Mouse (Mus musculus) ES-E14 (cell line): ENCODE data around the gene Tgfbr3. TPM values are rescaled to one million over a fixed set of nuclear protein-coding genes. Genes with fewer than 3 reads are reported as not detected.

Source experiments
- DNase-seq: peaks from one replicate; pipeline ENCODE4 v3.0.0-alpha.2; 2013; ENCODE audit warnings: low read depth, low spot score
- H3K27ac ChIP-seq: 2 replicates; pipeline ENCODE4 v1.5.1; 2012; ENCODE audit warnings: low read depth, mild to moderate bottlenecking, low read length, moderate library complexity, mixed read lengths; ENCODE audit not compliant: poor library complexity, insufficient read depth, severe bottlenecking
- H3K36me3 ChIP-seq: 2 replicates; pipeline ENCODE4 v1.6.1; 2012; ENCODE audit warnings: mild to moderate bottlenecking, low read length, moderate library complexity, mixed read lengths; ENCODE audit not compliant: control insufficient read depth, poor library complexity, insufficient read depth, severe bottlenecking
- H3K4me1 ChIP-seq, 2 experiments: fragments of 150-350 bp in 1 of 2; sonication (generic) in 1 of 2; 2 replicates each; pipeline ENCODE4 v1.6.1; 2012; ENCODE audit warnings: low read length in 2 of 2, mild to moderate bottlenecking in 1 of 2, mixed read lengths in 1 of 2; ENCODE audit not compliant: control insufficient read depth in 2 of 2, insufficient read depth in 2 of 2, poor library complexity in 1 of 2
- H3K4me3 ChIP-seq, 2 experiments: fragments of 150-350 bp in 1 of 2; sonication (generic) in 1 of 2; 2 replicates each; pipeline ENCODE4 v1.5.1; 2012; ENCODE audit warnings: low read length in 2 of 2, low read depth in 1 of 2, mild to moderate bottlenecking in 1 of 2, mixed read lengths in 1 of 2; ENCODE audit not compliant: insufficient read depth in 1 of 2, poor library complexity in 1 of 2, severe bottlenecking in 1 of 2
- H3K9ac ChIP-seq: 2 replicates; pipeline ENCODE4 v1.6.1; 2012; ENCODE audit warnings: low read depth, mild to moderate bottlenecking, low read length, mixed read lengths; ENCODE audit not compliant: poor library complexity, insufficient read depth, severe bottlenecking
- H3K9me3 ChIP-seq: fragments of 150-350 bp; sonication (generic); 2 replicates; pipeline ENCODE4 v1.6.1; 2012; ENCODE audit warnings: low read depth, mild to moderate bottlenecking, low read length; ENCODE audit not compliant: control insufficient read depth, insufficient read depth
- CHD2 ChIP-seq: IDR thresholded peaks from 2 replicates; pipeline ENCODE4 v1.6.1; 2014; ENCODE audit warnings: mild to moderate bottlenecking, low read depth, low read length, inconsistent platforms
- HCFC1 ChIP-seq: IDR thresholded peaks from 2 replicates; pipeline ENCODE4 v1.6.1; 2012; ENCODE audit warnings: low read length, inconsistent platforms, borderline replicate concordance; ENCODE audit not compliant: insufficient read depth
- MAFK ChIP-seq: IDR thresholded peaks from 2 replicates; pipeline ENCODE4 v1.6.1; 2014; ENCODE audit warnings: mild to moderate bottlenecking, low read depth, low read length, inconsistent platforms; ENCODE audit not compliant: insufficient read depth
- ZC3H11A ChIP-seq: IDR thresholded peaks from 2 replicates; pipeline ENCODE4 v1.6.1; 2012; ENCODE audit warnings: low read depth, mild to moderate bottlenecking, inconsistent platforms, low read length, borderline replicate concordance
- ZNF384 ChIP-seq: IDR thresholded peaks from 2 replicates; pipeline ENCODE4 v1.6.1; 2012; ENCODE audit warnings: low read depth, low read length, inconsistent platforms
- in situ Hi-C, 2 experiments: fragments of 600-800 bp; cut with MboI; formaldehyde crosslinking; loops; one replicate each; pipeline ENCODE4 v1.15.1; 2025; ENCODE audit warnings: low sequenced_read_pairs in 2 of 2, inconsistent platforms in 1 of 2; ENCODE audit not compliant: unreplicated experiment in 2 of 2
- total RNA-seq: library from RNA; depleted of rRNA; stranded (reverse); fragments of 300-350 nt; gene quantifications from 2 replicates; pipeline ENCODE4 v1.2.3, GENCODE M21; 2012

Tgfbr3 gene
- total RNA-seq, 1 experiment: 3.1 TPM

DNA sequence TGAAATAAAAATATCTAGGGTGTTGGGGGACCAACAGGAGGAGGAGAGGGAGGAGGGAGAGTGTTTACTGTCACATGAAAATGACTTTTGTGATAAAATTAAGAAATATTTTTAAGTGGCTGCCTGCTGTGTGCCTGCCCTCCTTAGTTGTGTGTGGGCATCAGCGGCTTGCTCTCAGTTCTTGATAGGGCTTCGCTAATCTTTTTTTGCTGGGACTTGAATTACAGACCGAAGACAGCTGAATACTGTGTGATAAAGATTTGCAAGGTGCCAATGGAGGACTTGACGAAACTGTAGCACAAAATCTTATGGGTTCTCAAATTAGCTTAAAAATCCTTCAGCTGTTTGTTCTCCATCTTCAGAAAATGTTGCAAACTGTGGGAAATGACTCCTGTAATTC, 205.0 kb downstream of the Tgfbr3 start:
- no peak for DNase-seq
- Histone ChIP-seq H3K36me3 (no peaks in the 10 kb centered on the region), H3K4me3 (no peak overlapping the region), H3K27ac (no peak overlapping the region), H3K9me3 (no peaks in the 10 kb centered on the region), H3K4me1 (no peaks in the 10 kb centered on the region), H3K9ac (no peak overlapping the region)
- TF ChIP-seq MAFK: no peak
- TF ChIP-seq CHD2: no peak
- no peak for TF ChIP-seq ZC3H11A
- no peak for TF ChIP-seq ZNF384
- TF ChIP-seq HCFC1: no peak
- in situ Hi-C loops: no loop called here

DNA sequence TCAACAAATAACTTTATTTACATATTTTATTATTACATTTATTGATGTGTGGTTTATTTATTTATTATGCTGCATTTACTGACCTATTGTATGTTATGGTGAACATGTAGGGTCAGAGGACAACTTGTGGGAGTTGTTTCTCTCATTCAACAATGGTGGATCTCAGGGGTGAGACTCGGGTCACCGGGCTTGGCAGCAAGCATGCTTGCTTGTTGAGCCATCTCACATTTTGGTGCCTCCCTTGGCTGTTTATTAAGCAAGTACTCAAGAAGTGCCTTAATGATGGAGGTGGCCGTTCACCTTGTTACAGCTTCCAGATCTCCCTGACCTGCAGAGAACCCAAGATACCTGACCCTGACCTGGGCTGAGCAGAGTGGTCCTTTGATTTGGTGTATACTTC, 207.4 kb downstream of the Tgfbr3 start:
- no peaks in the 10 kb centered on the region for H3K36me3 ChIP-seq
- H3K4me3 ChIP-seq: no peak overlapping the region
- no peaks in the 10 kb centered on the region for H3K9me3 ChIP-seq
- in situ Hi-C loops: no loop called here
- H3K9ac ChIP-seq: no peak overlapping the region
- TF ChIP-seq ZNF384: no peak
- no peak for TF ChIP-seq ZC3H11A
- TF ChIP-seq HCFC1: no peak
- no peak for TF ChIP-seq MAFK
- TF ChIP-seq CHD2: no peak
- DNase-seq: no peak
- H3K4me1 ChIP-seq: no peaks in the 10 kb centered on the region
- H3K27ac ChIP-seq: no peak overlapping the region

DNA sequence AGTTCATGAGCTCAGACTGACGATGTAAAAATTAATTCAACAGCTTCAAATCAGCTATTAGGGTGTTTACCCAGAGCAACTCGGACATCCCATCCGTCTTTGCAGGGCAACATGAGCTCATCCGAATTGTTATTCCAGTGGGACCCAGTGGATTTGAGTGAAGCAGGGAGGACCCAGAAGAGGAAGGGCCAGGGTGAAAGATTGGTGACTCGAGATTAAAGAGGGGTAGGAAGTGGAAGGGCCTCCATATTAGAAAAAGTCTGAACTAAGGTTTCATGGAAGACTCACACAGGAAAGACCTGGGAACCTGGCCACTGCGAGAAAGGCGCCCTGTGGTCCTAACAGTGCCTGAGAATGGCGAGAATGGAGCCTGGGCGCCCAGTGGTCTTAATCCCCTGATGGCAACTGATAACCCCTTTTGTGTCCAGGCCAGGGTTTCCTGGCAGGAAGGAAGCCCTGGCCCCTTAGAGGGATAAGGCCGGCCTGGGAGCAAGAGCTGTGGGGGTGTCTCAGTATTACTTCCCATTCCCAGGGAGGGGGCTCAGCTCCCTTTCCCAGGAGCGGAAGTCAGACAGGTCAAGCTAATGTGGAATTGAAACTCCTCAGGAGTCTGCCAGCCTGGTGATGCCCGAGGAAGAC, 208.3 kb downstream of the Tgfbr3 start:
- in situ Hi-C loops: no loop called here
- TF ChIP-seq MAFK: no peak
- no peak for TF ChIP-seq ZC3H11A
- TF ChIP-seq HCFC1: no peak
- no peak for TF ChIP-seq CHD2
- no peak for TF ChIP-seq ZNF384
- H3K4me1 ChIP-seq: no peaks in the 10 kb centered on the region
- H3K27ac ChIP-seq: no peak overlapping the region
- H3K36me3 ChIP-seq: no peaks in the 10 kb centered on the region
- H3K9me3 ChIP-seq: no peaks in the 10 kb centered on the region
- H3K4me3 ChIP-seq: no peak overlapping the region
- no peak overlapping the region for H3K9ac ChIP-seq
- DNase-seq: no peak

DNA sequence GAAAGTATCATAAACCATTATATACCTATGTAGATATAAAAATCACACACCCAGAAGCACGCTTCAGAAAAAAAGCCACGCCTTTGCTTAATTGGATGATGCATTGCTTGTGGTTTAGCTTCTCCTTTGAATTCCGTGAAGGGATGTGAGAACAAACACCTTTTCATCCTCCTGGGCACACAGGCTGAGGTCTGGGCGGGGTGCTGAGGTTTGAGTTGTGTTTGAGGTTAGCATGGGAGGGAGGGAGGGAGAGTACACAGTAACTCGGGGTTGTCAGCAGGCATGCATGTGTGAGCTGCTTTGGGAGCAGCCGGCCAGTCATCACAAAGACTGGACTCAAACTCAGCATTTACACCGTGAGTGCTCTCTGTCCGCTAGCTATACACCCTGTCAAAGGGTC, 209.5 kb downstream of the Tgfbr3 start:
- no peak for DNase-seq
- no peaks in the 10 kb centered on the region for H3K36me3 ChIP-seq
- H3K4me3 ChIP-seq: no peak overlapping the region
- TF ChIP-seq CHD2 (no peak), MAFK (no peak), ZNF384 (no peak), HCFC1 (no peak), ZC3H11A (no peak)
- in situ Hi-C loops: no loop called here
- no peak overlapping the region for H3K27ac ChIP-seq
- no peaks in the 10 kb centered on the region for H3K9me3 ChIP-seq
- peaks cover 0 to 2% of the 10 kb centered on the region in 2 experiments; a peak in 1 of 4 replicates for H3K4me1 ChIP-seq
- no peak overlapping the region for H3K9ac ChIP-seq

DNA sequence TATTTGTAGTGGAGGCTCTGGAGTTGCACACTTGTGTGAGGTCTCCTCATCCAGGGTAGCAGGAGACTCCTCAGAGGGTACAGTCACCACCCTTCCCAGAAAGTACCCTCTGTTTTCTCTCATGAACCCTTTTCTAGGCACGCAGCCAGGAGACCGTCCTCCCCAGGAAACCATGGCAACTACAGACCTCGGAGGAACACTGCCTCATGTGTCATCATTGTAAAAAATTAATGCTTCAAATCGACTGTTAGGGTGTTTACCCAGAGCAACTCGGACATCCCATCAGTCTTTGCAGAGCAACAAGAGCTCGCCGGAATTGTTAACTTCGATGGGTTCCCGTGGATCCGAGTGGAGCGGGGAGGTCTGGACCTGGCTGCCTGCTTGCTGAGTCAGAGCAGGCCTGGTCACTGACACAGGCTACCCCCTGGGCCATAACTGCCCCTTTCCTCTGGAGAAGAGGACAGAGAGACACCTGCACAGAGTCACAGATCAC, 210.2 kb downstream of the Tgfbr3 start:
- H3K9ac ChIP-seq: no peak overlapping the region
- no peak overlapping the region for H3K27ac ChIP-seq
- DNase-seq: no peak
- in situ Hi-C loops: no loop called here
- no peak overlapping the region for H3K4me3 ChIP-seq
- no peaks in the 10 kb centered on the region for H3K36me3 ChIP-seq
- peaks cover 0 to 2% of the 10 kb centered on the region in 2 experiments; a peak in 1 of 4 replicates for H3K4me1 ChIP-seq
- TF ChIP-seq CHD2 (no peak), MAFK (no peak)
- no peaks in the 10 kb centered on the region for H3K9me3 ChIP-seq
